Mouse (Mus musculus) G1E (cell line): ENCODE measurements at regions not wholly inside any gene's neighbourhood (a gene's known extent, or its start where the extent isn't known, plus 50 kb on each side); places are given as distances from the start of the nearest gene placed in this dataset.

Experiments used
- CTCF ChIP-seq: IDR thresholded peaks from 2 replicates; pipeline ENCODE4 v1.5.1; 2012; ENCODE audit warnings: low read depth, low read length, inconsistent platforms, mixed read lengths
- GATA1 ChIP-seq: IDR thresholded peaks from 2 replicates; pipeline ENCODE4 v1.6.1; 2012; ENCODE audit warnings: borderline replicate concordance, low read length, inconsistent platforms, mixed read lengths
- POLR2AphosphoS5 ChIP-seq: IDR thresholded peaks from 2 replicates; pipeline ENCODE4 v1.6.1; 2012; ENCODE audit warnings: low read depth, low read length, inconsistent platforms; ENCODE audit not compliant: insufficient replicate concordance
- TAL1 ChIP-seq: conservative IDR thresholded peaks from 2 replicates; pipeline ENCODE4 v1.6.1; 2012; ENCODE audit warnings: low read depth, low read length, inconsistent platforms, mixed read lengths

DNA sequence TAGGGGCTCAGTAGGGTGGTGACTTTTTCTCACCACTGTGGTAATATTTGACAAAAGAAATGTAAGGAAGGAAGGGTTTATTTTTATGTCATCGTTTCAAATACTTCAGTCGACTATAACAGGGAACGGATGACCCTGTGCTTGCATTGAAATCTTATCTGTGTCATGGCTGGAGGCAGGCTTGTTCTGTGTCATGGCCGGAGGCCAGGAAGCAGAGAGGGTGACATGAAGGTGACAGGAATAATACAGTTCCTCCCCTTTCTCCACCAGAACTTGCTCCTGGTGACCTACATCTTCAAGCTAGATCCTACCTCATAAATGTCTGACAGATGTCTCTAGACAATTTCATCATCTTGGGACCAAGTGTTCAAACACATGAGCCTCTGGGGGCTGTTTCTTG is 201.5 kb upstream of the Krr1 start:
- TF ChIP-seq CTCF (no peak), TAL1 (no peak), GATA1 (no peak), POLR2AphosphoS5 (no peak)
